Mouse (Mus musculus) hindbrain, embryonic 15.5 days (tissue): ENCODE data around the gene Cdkal1. TPM values are rescaled to one million over a fixed set of nuclear protein-coding genes. Genes with fewer than 3 reads are reported as not detected.

ENCODE experiments used
- ATAC-seq: fragments of 200-750 bp; cut with Nextera tagmentation; 2 replicates; pipeline ENCODE4 v1.8.0; 2017; ENCODE audit warnings: low read depth, moderate number of reproducible peaks, moderate TSS enrichment; ENCODE audit not compliant: low FRiP score
- H3K27ac ChIP-seq: fragments of 300-500 bp; sonication (generic); replicated peaks from 2 replicates; pipeline ENCODE4 v1.5.1; 2015; ENCODE audit warnings: mild to moderate bottlenecking, inconsistent platforms
- H3K27me3 ChIP-seq: fragments of 300-500 bp; sonication (generic); 2 replicates; pipeline ENCODE4 v1.6.1; 2015; ENCODE audit warnings: control low read depth, inconsistent platforms
- H3K36me3 ChIP-seq: fragments of 300-500 bp; sonication (generic); 2 replicates; pipeline ENCODE4 v1.6.1; 2015; ENCODE audit warnings: control low read depth, inconsistent platforms
- H3K4me1 ChIP-seq: fragments of 300-500 bp; sonication (generic); replicated peaks from 2 replicates; pipeline ENCODE4 v1.6.1; 2015; ENCODE audit warnings: control low read depth, inconsistent platforms
- H3K4me2 ChIP-seq: fragments of 300-500 bp; sonication (generic); 2 replicates; pipeline ENCODE4 v1.6.1; 2015; ENCODE audit warnings: moderate library complexity, mild to moderate bottlenecking, inconsistent platforms
- H3K4me3 ChIP-seq: fragments of 300-500 bp; sonication (generic); 2 replicates; pipeline ENCODE4 v1.5.1; 2015; ENCODE audit warnings: mild to moderate bottlenecking, inconsistent platforms
- H3K9ac ChIP-seq: fragments of 300-500 bp; sonication (generic); 2 replicates; pipeline ENCODE4 v1.6.1; 2015; ENCODE audit warnings: inconsistent platforms
- H3K9me3 ChIP-seq: fragments of 300-500 bp; sonication (generic); 2 replicates; pipeline ENCODE4 v1.6.1; 2016; ENCODE audit warnings: control low read depth, inconsistent platforms
- WGBS: fragments of 180-500 bp; shearing (Covaris S2); methylation state at CpG from one replicate; pipeline ENCODE4 v1.1.7; 2015; 5-methylcytosine and 5-hydroxymethylcytosine counted together
- polyA plus RNA-seq: library from polyadenylated mRNA; unstranded; fragments of >200 nt; fragmentation: Nextera tagmentation; extraction: Ambion mirVana; gene quantifications from 2 replicates; pipeline ENCODE4 v1.2.1, GENCODE M21; 2015

Cdkal1 gene
- polyA plus RNA-seq, 1 experiment from 2014 or later: 20.2 TPM

- peaks cover 4% of the 10 kb centered on the region; the same call in 1 of the 2 replicates for H3K4me1 ChIP-seq
- no peak for ATAC-seq
- H3K9ac ChIP-seq: no peak overlapping the region
Observed at GRCm38 (mm10) chr13:29407619-29408018, 447.9 kb downstream of the Cdkal1 start.

GRCm38 (mm10) chr13:29405316-29405715, 450.2 kb downstream of the Cdkal1 start:
- H3K9me3 ChIP-seq: no peaks in the 10 kb centered on the region
- no peak for ATAC-seq
- WGBS: 78% methylated on average over 5 of the region's 5 CpGs

More at GRCm38 (mm10) chr13:29407619-29408018, 447.9 kb downstream of the Cdkal1 start:
- Histone ChIP-seq H3K9me3 (no peaks in the 10 kb centered on the region), H3K36me3 (no peaks in the 10 kb centered on the region), H3K27ac (no peak overlapping the region), H3K27me3 (no peaks in the 10 kb centered on the region), H3K4me3 (no peak overlapping the region), H3K4me2 (no peak overlapping the region)
- 78% methylated on average over 1 of the region's 1 CpGs for WGBS

GRCm38 (mm10) chr13:29403217-29403616, 452.3 kb downstream of the Cdkal1 start:
- H3K9ac ChIP-seq: no peak overlapping the region
- WGBS: 83% methylated on average over 5 of the region's 5 CpGs
- peak; percentile 28; the same call in 1 of the 2 replicates for ATAC-seq
- H3K9me3 ChIP-seq: no peaks in the 10 kb centered on the region
- no peaks in the 10 kb centered on the region for H3K27me3 ChIP-seq
- H3K4me1 ChIP-seq: peaks cover 13% of the 10 kb centered on the region
- no peak overlapping the region; the same call in 1 of the 2 replicates for H3K27ac ChIP-seq
- no peaks in the 10 kb centered on the region for H3K36me3 ChIP-seq
- H3K4me3 ChIP-seq: no peak overlapping the region
- H3K4me2 ChIP-seq: no peak overlapping the region

More at GRCm38 (mm10) chr13:29405316-29405715, 450.2 kb downstream of the Cdkal1 start:
- H3K27me3 ChIP-seq: no peaks in the 10 kb centered on the region
- peaks cover 8% of the 10 kb centered on the region for H3K4me1 ChIP-seq
- no peak overlapping the region for H3K27ac ChIP-seq
- H3K9ac ChIP-seq: no peak overlapping the region
- H3K4me3 ChIP-seq: no peak overlapping the region
- H3K36me3 ChIP-seq: no peaks in the 10 kb centered on the region
- H3K4me2 ChIP-seq: no peak overlapping the region

GRCm38 (mm10) chr13:29402526-29403040, 452.9 kb downstream of the Cdkal1 start:
- H3K27me3 ChIP-seq: no peaks in the 10 kb centered on the region
- 36% methylated on average over 3 of the region's 3 CpGs for whole genome bisulfite sequencing
- H3K9ac ChIP-seq: no peak overlapping the region
- no peak for ATAC-seq
- no peaks in the 10 kb centered on the region for H3K9me3 ChIP-seq
- no peak overlapping the region for H3K4me2 ChIP-seq
- no peak overlapping the region for H3K27ac ChIP-seq
- no peak overlapping the region for H3K4me3 ChIP-seq
- H3K4me1 ChIP-seq: peaks cover 13% of the 10 kb centered on the region
- H3K36me3 ChIP-seq: no peaks in the 10 kb centered on the region

DNA sequence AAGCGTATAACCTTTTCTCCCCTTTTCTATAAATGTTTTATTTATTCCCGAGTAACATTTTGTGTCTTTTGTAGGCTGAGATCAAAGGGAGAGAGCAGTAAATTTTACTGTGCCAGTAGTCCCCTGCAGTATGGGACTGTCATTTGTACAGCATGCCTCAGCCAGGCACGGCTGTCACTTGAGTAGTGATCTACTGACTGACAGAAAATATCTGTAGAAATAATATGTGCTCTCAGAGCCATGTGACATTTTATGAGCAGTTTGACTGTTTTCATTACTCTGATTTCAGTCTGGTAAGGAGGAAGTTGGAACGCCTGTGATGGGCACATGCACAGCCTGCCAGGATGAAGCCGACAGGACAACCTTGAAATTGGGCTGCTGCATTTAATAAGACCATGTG, 455.6 kb downstream of the Cdkal1 start:
- WGBS: 68% methylated on average over 5 of the region's 5 CpGs
- peaks cover 13% of the 10 kb centered on the region for H3K4me1 ChIP-seq
- H3K4me3 ChIP-seq: no peak overlapping the region
- no peaks in the 10 kb centered on the region for H3K9me3 ChIP-seq
- H3K9ac ChIP-seq: no peak overlapping the region
- H3K4me2 ChIP-seq: no peak overlapping the region
- no peaks in the 10 kb centered on the region for H3K27me3 ChIP-seq
- no peak overlapping the region for H3K27ac ChIP-seq
- no peaks in the 10 kb centered on the region for H3K36me3 ChIP-seq
- ATAC-seq: no peak

DNA sequence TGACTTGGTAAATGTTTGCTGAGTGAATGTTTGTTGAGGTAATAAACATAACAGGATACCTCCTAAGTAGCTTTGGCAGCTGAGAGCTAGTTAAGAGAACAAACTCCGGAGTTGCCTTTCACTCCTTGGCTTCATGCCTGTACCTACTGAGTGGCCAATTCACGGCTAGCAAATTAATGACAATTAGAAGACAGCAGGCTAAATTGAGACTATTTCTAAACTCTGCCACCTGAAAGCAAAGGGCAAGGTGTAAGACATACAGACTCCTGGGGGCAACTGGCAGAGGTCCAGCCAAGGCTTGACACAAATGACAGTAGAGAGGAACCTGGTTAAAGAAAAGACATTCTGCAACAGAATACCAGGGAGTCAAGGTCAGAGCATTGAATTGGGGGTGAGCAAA, 457.0 kb downstream of the Cdkal1 start:
- Histone ChIP-seq H3K4me3 (no peak overlapping the region), H3K27ac (no peak overlapping the region), H3K4me2 (no peak overlapping the region), H3K36me3 (no peaks in the 10 kb centered on the region), H3K4me1 (peaks cover 13% of the 10 kb centered on the region), H3K9ac (no peak overlapping the region), H3K27me3 (no peaks in the 10 kb centered on the region), H3K9me3 (no peaks in the 10 kb centered on the region)
- WGBS: 45% methylated on average over 2 of the region's 2 CpGs
- no peak for ATAC-seq

- ATAC-seq: peak; percentile 42; the same call in 1 of the 2 replicates
- Histone ChIP-seq H3K4me2 (no peak overlapping the region), H3K9me3 (no peaks in the 10 kb centered on the region), H3K36me3 (no peaks in the 10 kb centered on the region), H3K9ac (no peak overlapping the region), H3K27ac (no peak overlapping the region), H3K4me1 (0 out of 2 replicates have a peak, but pooled peaks cover 5% of the 10 kb centered on the region), H3K4me3 (no peak overlapping the region), H3K27me3 (no peaks in the 10 kb centered on the region)
- WGBS: 67% methylated on average over 4 of the region's 4 CpGs
Observed at GRCm38 (mm10) chr13:29395694-29396093, 459.8 kb downstream of the Cdkal1 start.

GRCm38 (mm10) chr13:29390025-29390424, 465.4 kb downstream of the Cdkal1 start:
- no peaks in the 10 kb centered on the region for H3K9me3 ChIP-seq
- ATAC-seq: no peak

GRCm38 (mm10) chr13:29388918-29389317, 466.6 kb downstream of the Cdkal1 start:
- Histone ChIP-seq H3K9ac (no peak overlapping the region), H3K36me3 (no peaks in the 10 kb centered on the region), H3K4me1 (no peaks in the 10 kb centered on the region), H3K9me3 (no peaks in the 10 kb centered on the region), H3K4me2 (no peak overlapping the region), H3K27me3 (no peaks in the 10 kb centered on the region), H3K27ac (no peak overlapping the region), H3K4me3 (no peak overlapping the region)
- 74% methylated on average over 3 of the region's 3 CpGs for WGBS
- ATAC-seq: no peak

More at GRCm38 (mm10) chr13:29390025-29390424, 465.4 kb downstream of the Cdkal1 start:
- Histone ChIP-seq H3K4me3 (no peak overlapping the region), H3K9ac (no peak overlapping the region), H3K4me2 (no peak overlapping the region), H3K27ac (no peak overlapping the region), H3K4me1 (no peaks in the 10 kb centered on the region), H3K36me3 (no peaks in the 10 kb centered on the region), H3K27me3 (no peaks in the 10 kb centered on the region)
- 90% methylated on average over 5 of the region's 5 CpGs for WGBS

DNA sequence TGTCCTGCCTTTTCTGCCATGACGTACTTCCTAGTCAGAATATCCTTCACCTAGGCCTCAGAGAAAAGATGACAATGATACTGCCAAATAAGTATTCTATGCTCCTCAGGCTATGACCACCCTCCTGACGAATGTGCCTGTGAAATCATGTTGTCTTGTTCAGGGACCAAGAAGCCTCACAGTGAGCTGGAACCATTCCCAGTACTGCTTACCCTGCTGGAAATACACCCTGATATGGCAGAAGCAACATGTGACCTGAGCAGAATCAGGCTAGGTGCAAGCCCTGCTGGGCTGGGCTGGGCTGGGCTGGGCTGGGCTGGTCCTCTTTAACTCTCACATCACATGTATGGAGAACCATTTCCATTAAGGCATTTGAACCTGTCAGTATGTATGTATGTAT, 477.9 kb downstream of the Cdkal1 start:
- H3K4me3 ChIP-seq: no peak overlapping the region
- H3K9me3 ChIP-seq: no peaks in the 10 kb centered on the region
- H3K27ac ChIP-seq: no peak overlapping the region
- no peak overlapping the region for H3K4me2 ChIP-seq
- no peaks in the 10 kb centered on the region for H3K27me3 ChIP-seq
- no peak overlapping the region for H3K9ac ChIP-seq
- H3K36me3 ChIP-seq: no peaks in the 10 kb centered on the region
- no peak for ATAC-seq
- peaks cover 5% of the 10 kb centered on the region for H3K4me1 ChIP-seq
- WGBS: 59% methylated on average over 2 of the region's 2 CpGs

- Histone ChIP-seq H3K27me3 (no peaks in the 10 kb centered on the region), H3K9ac (no peak overlapping the region), H3K4me3 (no peak overlapping the region), H3K9me3 (no peaks in the 10 kb centered on the region), H3K27ac (peak overlapping the region; percentile 74), H3K36me3 (no peaks in the 10 kb centered on the region), H3K4me2 (no peak overlapping the region), H3K4me1 (peaks cover 27% of the 10 kb centered on the region)
- ATAC-seq: peak; percentile 74
- 26% methylated on average over 3 of the region's 3 CpGs for WGBS
Observed at GRCm38 (mm10) chr13:29371916-29372315, 483.6 kb downstream of the Cdkal1 start.

- Histone ChIP-seq H3K4me1 (peaks cover 27% of the 10 kb centered on the region), H3K9ac (no peak overlapping the region), H3K36me3 (no peaks in the 10 kb centered on the region), H3K4me3 (no peak overlapping the region), H3K27me3 (no peaks in the 10 kb centered on the region), H3K27ac (peak overlapping the region; percentile 74), H3K4me2 (no peak overlapping the region), H3K9me3 (no peaks in the 10 kb centered on the region)
- WGBS: 21% methylated on average over 4 of the region's 4 CpGs
- ATAC-seq: no peak
Observed at GRCm38 (mm10) chr13:29371466-29371771, 484.1 kb downstream of the Cdkal1 start.
